Mouse (Mus musculus) thymus, postnatal 4 days (tissue): ENCODE data around the gene Tmem248.

Experiments
- DNase-seq: peaks from one replicate; pipeline ENCODE4 v3.0.0; 2021

Gene Tmem248

DNA sequence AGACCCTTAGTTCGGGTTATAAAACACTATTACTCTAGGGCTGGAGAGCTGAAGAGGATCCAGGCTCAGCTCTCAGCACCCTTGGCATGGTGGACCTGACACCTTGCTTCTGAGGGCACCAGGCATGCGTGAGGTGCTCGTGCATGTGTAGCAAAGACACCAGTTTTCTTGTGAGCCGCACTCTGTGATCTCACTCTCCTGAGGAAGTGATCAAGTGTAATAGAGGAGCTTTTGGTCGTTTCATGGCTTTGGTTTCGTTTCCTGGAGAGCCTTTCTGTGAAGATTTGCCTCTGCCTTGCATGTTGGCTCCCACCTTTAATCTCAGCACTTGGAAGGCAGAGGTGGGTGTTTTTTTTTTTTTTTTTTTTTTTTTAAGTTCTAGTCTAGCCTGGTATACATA lies 12.3 kb upstream of the Tmem248 start:
- no peak for DNase-seq

DNA sequence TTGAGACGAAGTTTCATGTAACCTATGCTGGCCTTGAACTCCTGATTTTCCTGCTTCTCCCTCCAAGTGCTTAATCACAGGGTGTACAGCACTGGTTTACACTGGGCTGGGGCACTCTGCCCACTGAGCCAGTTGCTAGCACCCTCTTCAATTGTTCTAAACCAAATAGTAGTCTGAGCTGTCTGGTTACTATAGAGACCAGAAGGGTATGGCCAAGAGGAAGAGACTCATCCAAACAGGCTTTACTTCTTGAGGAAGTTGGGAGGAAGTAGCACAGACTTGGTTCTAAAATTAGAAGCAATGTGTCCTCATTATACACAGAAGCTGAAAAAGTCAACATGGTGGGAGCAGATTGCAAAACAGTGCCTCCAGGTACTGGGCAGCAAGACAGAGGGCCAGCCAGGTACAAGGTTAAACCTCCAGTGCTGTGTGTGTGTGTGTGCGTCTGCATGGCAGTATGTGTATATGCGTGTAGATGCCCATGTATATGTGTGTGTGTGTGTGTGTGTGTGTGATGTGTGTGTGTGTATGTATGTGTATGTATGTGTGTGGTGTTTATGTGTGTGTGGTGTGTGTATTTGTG lies 11.3 kb upstream of the Tmem248 start:
- no peak for DNase-seq

DNA sequence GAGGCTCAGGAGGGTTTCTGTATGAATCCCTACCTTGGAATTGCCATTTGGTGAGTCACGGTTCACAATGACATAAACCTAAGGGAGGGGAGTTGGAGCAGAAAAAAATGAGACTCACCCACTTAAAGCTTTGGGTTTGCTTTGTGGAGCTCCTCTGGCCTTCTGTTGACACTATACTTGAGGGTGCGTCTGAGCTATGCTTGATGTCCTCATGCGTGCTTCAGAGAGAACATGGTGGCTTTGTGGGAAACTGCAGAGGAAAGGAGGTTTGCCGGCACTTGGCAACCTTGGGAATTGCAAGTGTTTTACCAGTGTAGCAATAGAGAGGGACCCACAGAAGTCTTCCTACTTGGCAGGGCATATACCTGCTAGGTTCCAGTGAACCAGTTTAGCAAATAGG lies 9.6 kb upstream of the Tmem248 start:
- no peak for DNase-seq

DNA sequence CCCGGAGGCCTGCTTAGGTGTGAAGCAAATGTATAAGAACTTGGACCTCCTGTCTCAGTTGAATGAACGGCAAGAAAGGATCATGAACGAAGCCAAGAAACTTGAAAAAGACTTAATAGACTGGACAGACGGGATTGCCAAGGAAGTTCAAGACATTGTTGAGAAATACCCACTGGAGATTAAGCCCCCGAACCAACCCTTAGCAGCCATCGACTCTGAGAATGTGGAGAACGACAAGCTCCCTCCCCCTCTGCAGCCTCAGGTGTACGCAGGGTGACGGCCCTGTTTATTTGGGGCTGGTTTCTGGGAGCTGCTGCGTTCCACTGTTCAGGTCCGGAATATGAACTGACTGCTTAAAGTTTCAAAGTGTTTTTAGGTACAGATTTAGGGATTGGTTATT lies 3.9 kb upstream of the Tmem248 start:
- DNase-seq, result no peak

DNA sequence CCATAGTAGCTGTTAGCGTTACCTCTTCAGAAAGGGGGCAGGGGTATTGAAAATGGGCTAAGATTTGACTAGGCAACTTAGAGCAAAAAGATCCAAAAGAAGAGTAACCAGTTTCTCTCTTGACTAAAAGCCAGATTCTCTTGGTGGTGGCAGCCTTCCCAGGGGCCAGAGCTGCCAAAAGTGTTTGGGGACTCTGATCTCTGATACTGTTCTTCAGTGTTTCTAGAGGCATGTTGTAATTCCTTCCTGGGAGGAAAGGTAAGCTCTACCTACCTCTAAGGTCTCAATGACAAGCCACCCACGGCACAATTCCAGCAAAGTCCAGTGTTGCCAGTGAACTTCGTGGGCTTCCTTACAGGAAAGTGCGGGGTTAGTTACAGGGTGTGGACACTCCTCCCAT lies 525 bp downstream of the Tmem248 start:
- no peak for DNase-seq

DNA sequence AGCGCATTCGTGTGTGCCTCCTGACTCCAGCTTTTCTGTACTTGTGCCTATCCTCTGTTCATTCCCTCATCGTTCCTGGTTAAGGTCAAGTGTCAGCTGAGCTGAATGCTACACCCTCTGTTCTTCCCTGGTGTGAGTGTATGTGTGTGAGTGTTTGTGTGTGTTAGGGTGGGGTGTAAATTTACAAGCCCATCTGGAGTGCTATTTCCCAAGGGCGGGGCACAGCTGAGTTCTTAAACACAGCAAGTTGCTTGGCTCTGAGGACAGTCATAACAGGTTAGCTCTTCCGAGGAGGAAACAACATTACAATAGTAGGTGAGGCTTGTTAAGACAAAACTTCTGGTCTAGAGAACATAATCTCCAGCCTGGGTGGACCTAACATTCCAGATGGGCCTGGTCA lies 1.5 kb downstream of the Tmem248 start:
- DNase-seq, result no peak

DNA sequence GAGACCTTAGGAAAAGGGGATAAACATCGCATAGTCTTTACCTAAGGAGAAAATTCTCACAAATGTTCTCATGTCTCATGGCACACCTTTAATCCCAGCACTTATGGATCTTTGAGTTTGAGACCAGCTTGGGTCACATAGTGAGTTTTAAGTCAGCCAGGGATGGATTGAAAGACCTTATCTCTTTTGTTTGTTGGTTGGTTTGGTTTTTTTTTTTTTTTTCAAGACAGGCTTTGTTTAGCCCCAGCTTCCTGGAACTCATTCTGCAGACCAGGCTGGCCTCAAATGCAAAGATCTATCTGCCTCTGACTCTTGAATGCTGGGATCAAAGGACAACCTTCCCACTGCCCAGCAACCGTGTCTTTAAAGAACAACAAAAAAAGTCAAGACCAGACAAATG lies 4.4 kb downstream of the Tmem248 start:
- no peak for DNase-seq

DNA sequence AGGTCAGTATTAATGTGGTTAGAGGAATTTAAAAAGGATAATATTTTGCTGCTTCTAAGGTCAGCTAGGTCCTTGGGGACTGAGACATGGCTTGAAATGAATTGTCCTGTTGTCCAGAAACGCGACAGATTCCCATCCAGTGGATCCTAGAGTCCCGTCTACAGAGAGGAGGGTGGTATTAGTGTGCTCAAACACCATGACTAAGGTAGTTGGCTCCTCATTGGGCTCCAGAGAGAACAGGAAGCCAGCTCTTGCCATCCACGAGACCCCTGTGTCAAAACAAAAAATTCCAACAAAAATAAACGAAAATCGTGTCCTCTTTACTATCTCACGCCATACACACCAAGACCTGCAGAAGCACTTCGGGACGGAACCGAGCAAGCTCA lies 4.9 kb downstream of the Tmem248 start:
- no peak for DNase-seq

DNA sequence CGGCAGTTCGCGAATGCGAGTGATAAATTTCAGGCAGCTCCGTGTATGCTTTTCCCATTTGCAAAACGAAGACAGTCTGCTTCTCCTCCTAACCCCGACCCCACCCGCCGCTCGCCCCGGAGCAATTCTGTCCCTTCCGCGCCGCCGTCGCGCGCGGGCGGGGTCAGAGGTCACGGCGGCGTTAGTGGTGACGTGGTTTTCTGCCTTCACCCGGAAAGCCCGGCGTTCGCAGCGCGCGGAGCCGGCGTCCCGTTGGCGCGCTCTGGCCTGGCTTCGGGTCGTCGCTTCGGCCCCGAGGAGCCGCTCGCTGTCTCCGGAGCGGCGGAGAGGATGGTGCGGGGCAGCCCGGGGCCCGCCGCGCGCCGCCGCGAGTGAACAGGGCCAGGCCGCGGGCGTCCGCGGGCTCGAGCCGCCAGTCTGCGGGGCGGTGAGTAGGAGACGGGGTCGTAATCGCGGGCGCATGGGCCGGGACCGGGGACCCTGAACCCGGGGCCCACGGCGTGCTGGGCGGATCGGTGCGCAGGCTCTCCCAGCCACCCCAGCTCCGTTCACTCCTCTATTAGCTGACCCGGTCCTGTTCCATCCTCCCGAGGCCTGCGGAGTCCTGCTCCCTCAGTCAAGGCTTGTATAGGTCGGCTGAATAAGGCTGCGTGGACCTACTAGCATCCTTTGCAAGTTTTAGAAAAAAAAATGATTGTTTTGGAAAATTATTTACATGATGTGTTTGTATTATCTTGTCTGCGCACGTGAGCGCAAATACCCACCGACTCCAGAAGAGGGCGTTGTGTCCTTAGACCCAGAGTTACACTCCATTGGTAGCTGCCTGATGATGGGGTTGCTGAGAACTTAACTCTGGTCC lies 5.5 kb downstream of the Tmem248 start:
- DNase-seq, result peak; percentile 97

DNA sequence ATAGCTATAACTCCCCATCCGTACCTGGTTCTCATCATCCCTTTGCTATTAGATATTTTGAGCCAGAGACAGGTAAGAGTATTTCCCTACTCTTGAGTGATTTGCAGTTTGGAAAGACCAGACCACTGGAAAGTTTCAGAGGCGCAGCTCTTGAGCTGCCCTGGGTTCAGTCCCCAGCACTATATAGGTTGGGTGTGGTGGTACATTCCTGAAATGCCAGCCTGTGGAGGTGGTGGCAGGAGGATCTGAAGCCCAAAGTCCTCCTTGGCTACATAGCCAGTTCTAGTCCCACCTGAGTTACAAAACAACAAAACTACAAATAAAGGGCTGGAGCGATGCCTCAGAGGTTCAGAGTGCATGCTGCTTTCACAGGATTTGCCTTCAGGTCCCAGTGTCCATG lies 9.9 kb downstream of the Tmem248 start:
- DNase-seq, result no peak

DNA sequence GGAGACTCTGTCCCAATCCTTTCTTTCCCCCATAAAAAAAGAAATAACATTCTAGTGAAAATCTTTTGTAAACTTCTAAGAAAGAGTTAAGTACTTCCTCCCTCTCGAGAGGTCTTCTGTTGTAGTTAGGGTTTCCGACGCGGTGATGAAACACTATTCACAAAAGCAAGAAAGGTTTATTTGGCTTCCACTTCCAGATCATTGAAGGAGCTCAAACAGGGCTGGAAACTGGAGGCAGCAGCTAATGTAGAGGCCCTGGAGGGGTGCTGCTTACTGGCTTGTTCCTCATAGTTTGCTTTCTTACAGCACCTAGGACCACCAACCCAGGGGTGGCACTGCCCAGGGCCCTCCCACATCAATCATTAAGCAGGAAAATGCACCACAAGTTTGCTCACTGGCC lies 11.2 kb downstream of the Tmem248 start:
- no peak for DNase-seq

DNA sequence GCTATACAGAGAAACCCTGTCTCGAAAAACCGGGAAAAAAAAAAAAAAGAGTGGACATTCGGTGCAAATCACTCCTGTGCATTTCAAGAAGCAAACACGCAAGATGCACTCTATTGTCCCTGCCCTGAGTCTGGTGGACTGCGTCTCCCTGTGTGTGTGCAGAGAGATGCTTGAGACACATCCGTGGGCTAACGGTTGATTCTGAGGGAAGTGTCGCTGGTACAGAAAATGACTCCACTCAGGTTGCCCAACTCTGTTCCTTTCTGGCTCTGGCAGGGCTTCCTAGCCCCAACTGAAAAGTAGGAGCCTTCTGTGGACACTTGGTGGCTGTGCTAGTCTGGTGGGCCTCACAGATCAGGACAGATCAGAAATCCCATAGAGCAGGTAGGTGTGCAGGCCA lies 19.4 kb downstream of the Tmem248 start:
- no peak for DNase-seq

DNA sequence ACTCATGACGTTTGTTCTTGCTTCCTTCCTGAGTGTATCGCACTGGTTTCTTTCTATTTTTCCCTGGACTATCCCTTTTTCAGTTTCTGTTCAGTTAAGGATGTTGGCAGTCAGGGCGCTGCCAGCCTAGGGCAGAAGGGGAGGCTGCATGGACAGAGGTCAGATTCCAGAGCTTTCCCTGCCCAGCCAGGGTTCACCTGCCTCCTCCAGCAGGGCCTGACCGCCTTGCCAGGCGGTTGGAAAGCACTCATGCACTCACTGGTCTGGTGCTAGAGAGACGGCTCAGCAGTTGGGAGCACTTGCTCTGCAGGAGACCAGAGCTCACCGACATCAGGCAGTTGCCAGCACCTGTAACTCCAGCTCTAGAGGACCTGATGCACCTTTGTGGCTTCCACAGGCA lies 22.4 kb downstream of the Tmem248 start:
- no peak for DNase-seq

DNA sequence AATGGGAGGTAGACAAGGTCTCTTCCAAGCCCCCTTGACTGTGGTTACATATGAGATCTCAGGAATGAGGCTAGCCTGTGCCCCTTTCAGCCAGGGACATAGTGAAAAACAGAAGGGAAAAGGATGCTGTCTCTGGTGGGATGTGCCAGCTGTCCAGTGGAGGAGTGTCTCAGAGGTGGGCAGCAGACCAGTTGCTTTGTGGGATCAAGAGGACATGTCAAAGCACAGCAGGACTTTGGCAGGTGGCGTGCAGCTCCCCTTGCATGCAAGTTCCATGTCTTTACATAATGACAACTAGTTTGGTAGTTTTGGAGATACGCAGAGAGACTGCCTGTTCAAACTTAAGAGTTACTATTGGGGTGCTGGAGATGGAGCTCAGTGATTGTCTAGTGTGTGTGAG lies 23.0 kb downstream of the Tmem248 start:
- DNase-seq, result no peak

DNA sequence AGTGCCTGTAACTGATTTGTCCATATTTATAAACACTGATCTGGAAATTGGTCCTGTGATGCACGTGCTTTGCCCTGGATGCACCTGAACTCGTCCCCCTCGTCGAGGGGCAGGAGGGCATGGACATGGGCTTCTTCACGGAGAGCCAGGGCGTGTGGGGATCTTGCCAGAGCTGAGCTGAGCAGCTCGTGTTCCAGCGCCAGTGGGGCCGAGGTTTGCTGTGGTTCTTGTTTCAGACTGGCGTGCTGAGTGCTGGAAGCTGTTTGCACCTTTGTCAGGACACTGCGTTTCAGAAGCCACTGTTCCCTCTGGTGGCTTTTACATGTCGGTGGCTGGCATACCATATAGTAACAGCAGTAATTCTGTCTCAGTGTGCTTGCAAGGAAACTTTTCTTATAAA lies 24.5 kb downstream of the Tmem248 start:
- DNase-seq, result no peak

DNA sequence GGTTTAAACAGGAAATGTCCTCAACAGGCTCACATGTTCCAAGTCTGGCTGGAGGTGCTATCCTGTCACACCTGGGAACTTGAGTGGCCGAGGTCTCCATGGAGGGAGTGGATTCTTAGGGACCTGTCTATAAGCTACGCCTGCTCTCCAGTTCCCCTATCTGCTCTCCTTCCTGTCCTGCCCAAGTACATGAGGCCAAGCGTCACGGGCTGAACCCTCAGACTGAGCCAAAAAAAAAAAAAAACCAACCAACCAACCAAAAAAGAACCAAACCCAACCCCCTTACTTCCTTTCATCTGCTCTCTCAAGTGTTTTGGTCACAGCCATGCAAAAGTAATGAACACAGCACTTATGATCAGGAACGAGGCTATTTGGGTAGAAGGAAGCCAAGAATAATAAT lies 30.9 kb downstream of the Tmem248 start:
- DNase-seq, result no peak

DNA sequence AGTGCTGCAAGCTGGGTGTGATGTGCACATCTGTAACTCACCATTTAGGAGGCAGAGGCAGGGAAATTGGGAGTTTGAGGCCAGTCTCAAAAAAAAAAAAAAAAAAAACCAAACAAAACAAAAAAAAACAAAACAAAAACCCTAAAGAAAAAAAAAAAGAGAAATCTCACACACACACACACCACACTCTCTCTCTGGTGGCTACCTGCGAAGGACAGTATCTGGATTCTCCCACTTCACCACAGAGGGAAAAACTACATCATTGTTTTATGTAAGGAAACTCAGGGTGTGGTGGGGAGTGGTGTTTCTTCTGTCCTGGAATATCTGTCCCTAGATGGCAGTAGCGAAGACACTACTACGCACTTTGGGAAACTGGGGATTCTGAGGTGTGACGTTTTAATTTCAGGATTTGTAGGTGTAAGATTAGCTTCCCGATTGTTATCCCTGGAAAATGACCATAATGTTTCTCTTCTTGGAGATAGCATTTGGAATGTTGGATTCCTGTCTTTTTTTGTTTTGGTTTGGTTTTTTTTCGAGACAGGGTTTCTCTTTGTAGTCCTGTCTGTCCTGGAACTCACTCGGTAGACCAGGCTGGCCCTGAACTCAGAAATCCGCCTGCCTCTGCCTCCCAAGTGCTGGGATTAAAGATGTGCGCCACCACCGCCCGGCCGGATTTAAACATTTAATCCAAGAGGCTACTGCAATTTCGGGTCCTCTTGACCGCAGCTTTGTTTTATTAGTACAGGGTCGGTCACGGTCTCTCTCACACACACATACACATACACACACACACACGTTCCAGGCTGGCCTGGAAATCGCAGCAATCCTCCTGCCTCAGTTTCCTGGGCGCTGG lies 37.5 kb downstream of the Tmem248 start:
- DNase-seq, result no peak

DNA sequence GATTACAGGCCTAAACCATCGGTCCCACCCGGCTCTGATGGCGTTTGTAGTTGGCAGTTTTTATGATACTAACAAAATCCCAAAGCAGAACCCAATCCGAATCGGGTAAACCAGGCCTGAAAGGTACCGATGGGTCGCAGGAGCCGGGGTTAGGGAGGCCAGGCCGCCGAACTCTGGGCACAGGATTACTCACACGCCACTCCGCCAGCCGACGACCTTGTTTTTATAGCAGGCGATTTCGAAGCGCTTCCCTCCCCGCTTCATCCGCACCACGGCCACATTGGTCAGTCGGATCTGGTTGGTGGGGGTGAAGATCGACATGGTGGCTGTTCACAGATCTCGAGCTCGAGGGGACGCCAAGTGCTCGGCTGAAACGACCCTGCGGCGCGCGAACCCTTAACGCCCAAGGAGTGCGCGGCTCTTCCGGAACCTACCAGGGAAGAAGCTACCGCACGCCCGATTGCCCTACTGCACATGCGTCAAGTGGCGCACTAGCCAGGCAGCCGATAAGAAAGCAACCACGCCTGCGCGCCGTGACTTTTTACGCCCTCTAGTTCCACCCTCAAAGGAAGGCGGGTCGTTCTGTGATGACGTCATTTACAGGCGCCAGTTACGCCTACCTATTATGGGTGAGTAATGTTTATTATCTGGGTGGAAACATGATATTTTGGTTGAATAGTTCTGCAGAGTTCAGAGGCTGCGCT lies 38.3 kb downstream of the Tmem248 start, which contains the start of the genes Sbds and Tyw1:
TSS of gene Sbds (minus strand) at position 514 of the 704 bp plus-strand sequence.
TSS of gene Tyw1 (plus strand) at position 603 of the 704 bp plus-strand sequence.
- peak; percentile 97 for DNase-seq

DNA sequence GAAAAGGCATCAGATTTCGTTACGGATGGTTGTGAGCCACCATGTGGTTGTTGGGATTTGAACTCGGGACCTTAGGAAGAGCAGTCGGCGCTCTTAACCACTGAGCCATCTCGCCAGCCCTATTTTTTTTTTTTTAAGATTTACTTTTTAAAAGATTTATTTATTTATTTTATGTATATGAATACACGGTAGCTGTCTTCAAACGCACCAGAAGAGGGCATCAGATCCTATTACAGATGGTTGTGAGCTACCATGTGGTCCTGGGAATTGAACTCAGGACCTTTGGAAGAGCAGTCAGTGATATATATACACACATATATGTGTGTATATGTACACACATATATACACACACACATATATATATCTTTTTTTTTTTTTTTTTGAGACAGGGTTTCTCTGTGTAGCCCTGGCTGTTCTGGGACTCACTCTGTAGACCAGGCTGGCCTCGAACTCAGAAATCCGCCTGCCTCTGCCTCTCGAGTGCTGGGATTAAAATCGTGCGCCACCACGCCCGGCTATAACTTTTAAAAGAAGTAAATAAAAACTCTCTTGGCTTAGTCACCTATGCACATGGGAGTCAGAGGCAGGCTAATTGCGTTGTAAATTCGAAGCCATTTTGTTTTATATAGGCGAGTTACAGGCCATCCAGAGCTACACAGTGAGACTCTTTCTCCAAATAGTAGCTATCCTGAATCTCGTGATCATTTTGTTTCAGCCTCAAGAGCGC lies 39.1 kb downstream of the Tmem248 start:
- peak; percentile 17 for DNase-seq

DNA sequence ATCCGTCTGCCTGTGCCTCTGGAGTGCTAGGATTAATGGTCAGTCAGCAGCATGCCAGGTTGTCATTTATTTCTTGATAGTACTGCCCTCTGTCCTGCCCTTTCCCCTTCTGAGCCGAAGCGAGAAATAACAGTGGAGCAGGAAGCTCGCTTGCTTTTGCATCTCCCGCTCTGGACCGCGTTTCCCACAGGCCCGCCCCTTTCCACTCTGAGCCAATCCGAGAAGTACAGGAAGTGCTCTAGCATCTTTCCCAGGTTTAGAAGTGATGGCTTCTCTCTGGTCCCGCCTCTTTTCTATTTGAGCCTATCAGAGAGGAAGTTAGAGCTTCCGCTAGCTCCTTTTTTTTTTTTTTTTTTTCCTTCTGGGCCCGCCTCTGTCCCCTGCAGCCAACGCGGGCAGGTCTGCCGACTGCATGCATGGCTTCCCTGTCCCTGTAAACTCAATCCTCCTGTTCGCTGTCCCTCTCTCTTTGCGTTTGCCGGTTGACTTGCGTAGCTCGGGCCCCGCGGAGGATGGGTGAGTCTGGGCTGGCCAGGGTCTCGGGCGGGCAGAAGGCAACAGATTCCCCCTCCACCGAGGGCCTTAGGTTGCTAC lies 39.9 kb downstream of the Tmem248 start:
- peak; percentile 89 for DNase-seq

DNA sequence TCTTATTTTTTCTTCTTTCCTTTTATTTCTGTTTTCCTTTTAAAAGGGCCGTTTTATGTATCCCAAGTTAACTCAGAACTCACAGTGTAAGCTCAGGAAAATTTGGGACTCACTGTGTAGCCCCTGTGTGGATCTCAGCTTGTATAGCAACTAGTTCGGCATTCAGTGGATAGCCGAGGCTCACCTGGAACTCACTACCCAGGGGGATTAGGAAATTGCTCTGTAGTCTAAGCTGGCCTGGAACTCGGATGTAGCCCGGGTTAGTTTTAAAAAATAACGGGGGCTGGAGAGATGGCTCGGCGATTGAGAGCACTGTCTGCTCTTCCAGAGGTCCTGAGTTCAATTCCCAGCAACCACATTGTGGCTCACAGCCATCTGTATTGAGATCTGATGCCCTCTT lies 40.4 kb downstream of the Tmem248 start:
- DNase-seq, result no peak

DNA sequence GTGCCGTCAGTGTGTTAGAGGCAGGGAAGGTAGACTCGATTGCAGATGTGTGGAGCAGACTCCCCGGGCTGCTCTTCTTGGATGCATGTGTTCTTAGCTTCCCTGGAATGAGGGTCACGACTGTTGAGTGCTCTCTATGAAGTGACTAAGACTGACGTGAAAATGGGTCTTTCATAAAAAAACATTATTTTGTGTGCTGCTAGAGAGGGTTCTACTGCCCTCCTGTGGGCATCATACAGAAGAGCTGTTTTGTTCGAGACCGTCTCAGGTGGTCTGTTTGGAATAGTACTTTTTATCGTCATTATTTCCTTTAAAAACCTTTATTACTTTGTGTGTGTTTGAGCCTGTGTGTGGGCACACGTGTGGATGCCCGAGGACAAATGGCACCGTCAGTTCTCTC lies 46.6 kb downstream of the Tmem248 start:
- DNase-seq, result no peak
